Mouse (Mus musculus): ENCODE data around the gene Itgam. TPM values are rescaled to one million over a fixed set of nuclear protein-coding genes. Genes with fewer than 3 reads are reported as not detected.

Gene Itgam
- total RNA-seq, 1 experiment from 2014 or later: 346 TPM

DNA sequence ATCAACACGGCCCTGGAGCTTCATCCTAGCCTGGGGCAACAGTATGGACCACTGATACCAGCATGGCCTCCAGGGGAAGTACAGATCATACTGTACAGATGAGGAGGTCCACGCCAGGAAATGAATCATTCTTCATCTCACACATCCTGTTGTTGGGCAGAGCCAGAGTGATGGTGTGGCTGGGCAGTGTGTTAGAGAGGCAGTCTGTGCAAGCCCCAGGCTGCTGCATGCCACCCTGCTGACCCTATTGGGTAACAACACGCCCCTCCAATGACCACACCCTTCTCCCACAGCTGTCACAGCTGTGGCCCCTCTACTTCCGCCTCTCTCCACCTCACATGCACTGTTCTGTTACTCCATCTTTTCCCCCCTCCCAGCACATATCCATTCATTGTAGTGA lies 11.7 kb upstream of the Itgam start:
- ATAC-seq (ENCODE audit: extremely low read depth, insufficient number of reproducible peaks, low FRiP score, poor library complexity, severe bottlenecking): peak; percentile 56; the same call in 1 of the 2 replicates

DNA sequence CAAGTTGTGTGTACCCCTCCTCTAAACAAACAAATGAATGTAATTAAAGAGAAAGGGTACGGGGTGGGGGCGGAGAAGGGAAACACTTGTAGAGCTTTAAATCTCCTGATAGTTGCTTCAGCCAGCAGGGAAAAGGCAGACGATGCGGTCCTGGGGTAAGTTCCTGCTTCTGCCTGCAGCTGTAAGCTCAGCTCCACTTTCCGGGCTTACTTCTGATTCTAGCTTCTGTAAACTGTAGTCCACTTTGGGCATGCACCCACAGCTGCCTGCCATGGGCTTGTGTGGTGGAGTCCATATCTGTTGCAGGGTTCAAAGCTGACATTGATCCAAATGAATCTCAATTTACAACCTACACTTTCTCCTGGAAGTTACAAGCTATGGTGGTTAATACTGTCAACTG lies 9.4 kb upstream of the Itgam start:
- no peak for ATAC-seq (ENCODE audit: extremely low read depth, insufficient number of reproducible peaks, low FRiP score, poor library complexity, severe bottlenecking)

DNA sequence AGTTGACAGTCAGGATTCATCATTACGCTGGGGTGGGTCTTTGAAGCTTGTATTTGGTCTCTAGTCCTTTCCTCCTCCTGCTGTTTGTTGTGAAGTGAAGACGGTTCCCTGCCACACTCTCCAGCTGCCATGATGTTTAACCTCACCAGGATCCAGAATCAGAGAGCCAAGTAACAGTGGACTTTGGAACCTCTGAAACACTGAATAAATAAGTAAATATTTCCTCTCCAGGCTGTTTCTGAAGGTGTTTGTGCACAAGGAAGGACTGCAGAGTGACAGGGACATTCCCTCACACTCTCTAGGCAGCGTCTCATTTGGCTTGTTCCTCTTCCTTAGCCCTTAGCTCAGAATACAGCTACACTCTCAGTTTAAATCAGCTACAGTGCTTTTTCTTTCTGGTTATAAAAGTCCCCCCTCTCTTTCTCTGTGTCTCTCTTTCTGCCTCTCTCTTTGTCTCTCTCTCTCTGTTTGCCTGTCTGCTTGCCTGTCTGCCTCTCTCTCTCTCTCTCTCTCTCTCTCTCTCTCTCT lies 5.5 kb upstream of the Itgam start:
- ATAC-seq (ENCODE audit: extremely low read depth, insufficient number of reproducible peaks, low FRiP score, poor library complexity, severe bottlenecking): peak; percentile 34; the same call in 1 of the 2 replicates

DNA sequence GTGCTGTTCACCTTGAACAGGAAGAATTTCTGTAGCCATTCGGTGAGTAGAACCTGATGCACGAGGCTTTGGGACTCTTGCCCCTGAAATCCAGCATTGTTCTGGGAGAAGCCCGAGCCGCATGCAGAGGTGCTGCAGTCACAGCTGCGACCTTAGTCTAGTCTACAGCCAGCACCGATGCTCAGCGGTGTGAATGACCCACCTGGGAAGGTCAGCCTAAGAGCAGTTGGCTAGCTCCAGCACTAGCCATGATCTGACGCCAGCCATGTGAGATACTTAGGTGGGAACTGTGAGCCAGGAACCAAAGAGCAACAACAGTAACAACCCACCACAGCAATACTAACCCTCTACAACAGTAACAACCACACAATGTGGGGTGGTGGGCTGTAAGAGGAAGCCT lies 4.6 kb upstream of the Itgam start:
- ATAC-seq (ENCODE audit: extremely low read depth, insufficient number of reproducible peaks, low FRiP score, poor library complexity, severe bottlenecking): no peak

- 0 out of 2 replicates have a peak, but pooled peaks have one; percentile 34 for ATAC-seq (ENCODE audit: extremely low read depth, insufficient number of reproducible peaks, low FRiP score, poor library complexity, severe bottlenecking)
Observed at GRCm38 (mm10) chr7:128058576-128058975, 3.9 kb upstream of the Itgam start.

DNA sequence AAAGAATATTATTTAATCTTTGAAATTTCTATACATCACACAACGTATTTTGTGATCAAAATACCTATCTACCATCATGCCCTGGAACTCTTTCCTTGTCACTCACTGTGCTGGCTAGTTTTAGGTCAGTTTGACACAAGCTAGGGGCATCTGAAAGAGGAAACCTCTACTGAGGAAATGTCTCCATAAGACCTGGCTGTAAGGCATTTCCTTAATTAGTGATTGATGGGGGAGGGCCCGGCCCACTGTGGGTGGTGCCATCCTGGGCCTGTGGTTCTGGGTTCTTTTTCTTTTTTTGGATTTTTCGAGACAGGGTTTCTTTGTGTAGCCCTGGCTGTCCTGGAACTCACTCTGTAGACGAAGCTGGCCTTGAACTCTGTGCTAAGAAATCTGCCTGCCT lies 3.3 kb upstream of the Itgam start:
- no peak for ATAC-seq (ENCODE audit: extremely low read depth, insufficient number of reproducible peaks, low FRiP score, poor library complexity, severe bottlenecking)

GRCm38 (mm10) chr7:128063211-128063781 lies 856 bp downstream of the Itgam start:
- no peak for ATAC-seq (ENCODE audit: extremely low read depth, insufficient number of reproducible peaks, low FRiP score, poor library complexity, severe bottlenecking)

GRCm38 (mm10) chr7:128065547-128065946 lies 3.1 kb downstream of the Itgam start:
- ATAC-seq (ENCODE audit: extremely low read depth, insufficient number of reproducible peaks, low FRiP score, poor library complexity, severe bottlenecking): peak; percentile 66

GRCm38 (mm10) chr7:128067847-128068246 lies 5.4 kb downstream of the Itgam start:
- ATAC-seq (ENCODE audit: extremely low read depth, insufficient number of reproducible peaks, low FRiP score, poor library complexity, severe bottlenecking): no peak

- ATAC-seq (ENCODE audit: extremely low read depth, insufficient number of reproducible peaks, low FRiP score, poor library complexity, severe bottlenecking): no peak
Observed at GRCm38 (mm10) chr7:128069844-128070243, 7.4 kb downstream of the Itgam start.

- ATAC-seq (ENCODE audit: extremely low read depth, insufficient number of reproducible peaks, low FRiP score, poor library complexity, severe bottlenecking): no peak
Observed at GRCm38 (mm10) chr7:128071816-128072215, 9.4 kb downstream of the Itgam start.

DNA sequence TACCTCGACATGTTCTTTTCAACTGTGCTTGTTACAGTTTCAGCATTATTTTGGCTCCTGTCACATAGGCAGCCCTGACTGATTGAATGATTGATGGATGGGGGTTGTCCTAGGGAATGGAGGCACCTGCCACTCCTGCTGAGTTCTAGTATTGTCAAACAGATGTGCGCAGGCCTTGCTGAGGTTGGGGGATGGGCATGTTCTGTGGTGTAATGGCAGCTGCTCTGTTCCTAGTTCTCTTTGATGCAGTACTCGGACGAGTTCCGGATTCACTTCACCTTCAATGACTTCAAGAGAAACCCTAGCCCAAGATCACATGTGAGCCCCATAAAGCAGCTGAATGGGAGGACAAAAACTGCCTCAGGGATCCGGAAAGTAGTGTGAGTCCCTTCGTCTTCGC lies 17.6 kb downstream of the Itgam start:
- no peak for ATAC-seq (ENCODE audit: extremely low read depth, insufficient number of reproducible peaks, low FRiP score, poor library complexity, severe bottlenecking)

DNA sequence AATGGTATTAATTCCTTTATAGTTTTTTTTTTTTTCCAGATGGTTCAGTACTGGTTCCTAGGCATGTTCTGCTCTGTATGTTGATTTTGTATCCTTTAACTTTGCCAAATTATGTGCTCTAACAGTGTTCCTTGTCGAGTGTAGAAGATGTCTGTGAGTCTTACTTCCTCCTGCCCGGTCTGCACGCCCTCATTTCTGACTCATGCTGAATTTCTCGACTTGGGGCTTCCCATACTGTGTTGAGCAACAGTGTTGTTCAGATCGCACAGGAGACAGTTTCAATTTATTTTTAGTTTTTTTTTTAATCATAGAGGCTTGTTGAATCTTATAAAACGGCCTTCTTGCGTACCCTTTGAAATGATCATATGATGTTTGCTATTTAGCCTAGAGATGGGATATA lies 26.7 kb downstream of the Itgam start:
- peak; percentile 72 for ATAC-seq (ENCODE audit: extremely low read depth, insufficient number of reproducible peaks, low FRiP score, poor library complexity, severe bottlenecking)

GRCm38 (mm10) chr7:128098135-128098534 lies 35.7 kb downstream of the Itgam start:
- ATAC-seq (ENCODE audit: extremely low read depth, insufficient number of reproducible peaks, low FRiP score, poor library complexity, severe bottlenecking): no peak

- no peak for ATAC-seq (ENCODE audit: extremely low read depth, insufficient number of reproducible peaks, low FRiP score, poor library complexity, severe bottlenecking)
Observed at GRCm38 (mm10) chr7:128100742-128101357, 38.4 kb downstream of the Itgam start.

DNA sequence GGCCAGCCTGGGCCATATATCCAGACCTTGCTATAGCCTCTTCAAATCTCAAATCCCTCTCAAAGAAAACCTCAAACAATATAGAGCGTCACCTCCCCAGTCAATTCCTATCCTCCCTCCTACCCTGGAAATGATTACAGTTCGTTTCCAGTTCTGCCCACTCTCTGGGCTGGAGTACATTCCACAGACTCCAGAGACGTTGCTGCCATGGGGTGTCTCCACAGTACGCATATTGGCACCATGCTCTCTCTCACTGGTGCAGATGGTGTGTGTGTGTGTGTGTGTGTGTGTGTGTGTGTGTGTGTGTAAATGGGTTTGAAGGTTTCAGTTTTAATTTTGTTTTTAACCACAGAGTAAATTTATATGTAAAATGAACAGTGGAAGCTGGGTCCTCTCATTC lies 42.8 kb downstream of the Itgam start:
- ATAC-seq (ENCODE audit: extremely low read depth, insufficient number of reproducible peaks, low FRiP score, poor library complexity, severe bottlenecking): no peak

- ATAC-seq (ENCODE audit: extremely low read depth, insufficient number of reproducible peaks, low FRiP score, poor library complexity, severe bottlenecking): no peak
Observed at GRCm38 (mm10) chr7:128107462-128107861, 45.0 kb downstream of the Itgam start.

- no peak for ATAC-seq (ENCODE audit: extremely low read depth, insufficient number of reproducible peaks, low FRiP score, poor library complexity, severe bottlenecking)
Observed at GRCm38 (mm10) chr7:128110314-128110713, 47.9 kb downstream of the Itgam start.

GRCm38 (mm10) chr7:128112131-128112530 lies 49.7 kb downstream of the Itgam start:
- ATAC-seq (ENCODE audit: extremely low read depth, insufficient number of reproducible peaks, low FRiP score, poor library complexity, severe bottlenecking): no peak

- no peak for ATAC-seq (ENCODE audit: extremely low read depth, insufficient number of reproducible peaks, low FRiP score, poor library complexity, severe bottlenecking)
Observed at GRCm38 (mm10) chr7:128114371-128115105, 52.1 kb downstream of the Itgam start.
